Mouse (Mus musculus): ENCODE measurements around the gene Gm29776.

Gene Gm29776

DNA sequence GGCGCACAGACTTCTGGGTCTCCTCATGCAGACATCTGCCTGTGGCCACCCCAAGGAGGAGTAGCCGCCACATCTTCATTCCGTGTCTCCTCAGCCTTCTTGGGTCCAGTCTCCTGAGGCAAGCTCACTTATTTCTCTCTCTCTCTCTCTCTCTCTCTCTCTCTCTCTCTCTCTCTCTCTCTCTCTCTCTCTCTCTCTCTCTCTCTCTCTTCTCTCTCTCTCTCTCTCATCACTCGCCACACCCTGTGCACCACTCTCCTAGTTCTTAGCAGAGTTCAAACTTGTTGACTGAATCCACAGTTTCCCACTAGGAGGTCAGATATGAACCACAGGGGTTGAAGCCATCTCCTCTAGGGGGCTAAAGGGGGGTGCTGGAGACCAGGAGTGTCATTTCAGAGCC, at the start of gene Gm29776:
Gm29776 (minus strand) TSS at position 101 of the 400 bp plus-strand sequence.
- no peak for DNase-seq

DNA sequence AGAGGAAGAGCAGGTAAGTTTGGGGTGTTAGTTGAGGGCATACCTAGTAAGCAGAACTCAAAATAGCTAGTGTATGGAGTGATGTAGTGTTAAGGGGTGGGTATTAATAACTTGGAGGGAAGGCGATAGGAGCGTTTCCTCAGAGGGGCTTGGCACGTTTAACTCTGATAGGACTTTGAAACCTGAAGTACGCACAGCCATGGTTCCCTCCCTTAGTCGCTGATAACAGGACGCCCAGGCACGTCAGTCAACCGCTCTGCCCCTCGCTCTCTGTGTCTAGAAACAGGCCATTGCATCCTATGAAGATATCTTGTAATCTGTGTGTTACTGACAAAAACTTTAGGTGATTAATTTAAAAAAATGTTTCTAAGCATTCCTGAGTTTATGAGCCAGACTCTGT, 47.4 kb upstream of the Gm29776 start:
- no peak for DNase-seq

DNA sequence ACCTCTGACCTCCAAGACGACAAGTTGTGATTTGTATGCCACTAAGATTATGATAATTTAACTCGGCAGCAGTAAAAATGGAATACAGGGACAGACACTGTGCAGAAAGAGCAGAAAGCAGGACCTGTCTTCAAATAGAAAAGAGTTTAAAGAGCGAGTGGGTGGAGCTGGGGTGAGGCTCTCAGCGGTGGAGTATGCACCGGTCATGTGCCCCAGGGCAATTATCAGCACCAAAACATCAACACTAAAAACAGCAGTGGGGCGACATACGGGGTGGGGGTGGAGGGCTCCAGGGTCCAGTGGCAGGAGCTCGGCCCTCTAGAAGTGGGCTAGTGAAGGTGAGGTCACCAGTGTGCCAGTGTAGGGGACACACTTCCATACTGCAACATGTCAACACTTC, 45.8 kb upstream of the Gm29776 start:
- DNase-seq = no peak

DNA sequence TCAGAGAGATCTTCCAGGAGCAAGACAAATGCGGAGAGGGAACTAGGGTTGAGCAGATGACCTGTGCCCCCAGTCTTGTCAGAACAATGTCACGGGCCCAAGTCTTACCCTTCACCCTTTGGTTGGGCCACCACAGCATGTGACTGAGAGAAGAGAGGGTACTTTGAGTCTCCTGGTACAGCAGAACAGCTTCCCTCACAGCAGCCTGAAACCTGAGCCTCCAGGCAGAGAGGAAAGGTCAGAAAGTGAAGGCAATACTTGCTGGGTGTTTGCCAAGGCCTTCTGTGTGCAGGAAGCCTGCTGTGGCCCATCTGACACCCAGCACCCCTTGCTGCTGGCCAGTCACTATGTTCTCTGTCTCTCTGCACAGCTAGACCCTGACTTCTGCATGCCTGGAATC, 43.7 kb upstream of the Gm29776 start:
- DNase-seq = peak; percentile 13 to 41

DNA sequence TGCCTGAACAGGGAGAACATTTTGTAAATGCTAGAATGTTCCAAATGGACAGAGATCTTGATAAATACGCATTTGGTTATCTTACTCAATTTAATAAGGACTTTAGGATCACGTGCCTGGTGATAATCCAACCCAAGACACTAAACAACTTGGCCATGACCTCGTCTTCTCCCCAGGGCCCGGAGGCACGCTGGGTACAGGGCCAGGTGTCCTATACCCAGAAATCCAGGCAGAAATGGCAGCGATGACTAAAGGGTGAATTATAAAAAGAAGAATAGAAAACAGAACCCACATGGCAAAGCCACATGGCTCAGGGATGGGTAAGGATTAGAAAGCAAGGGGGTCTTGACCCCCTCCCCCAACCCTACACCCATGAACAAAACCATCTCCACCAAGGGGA, 43.1 kb upstream of the Gm29776 start:
- DNase-seq = no peak

DNA sequence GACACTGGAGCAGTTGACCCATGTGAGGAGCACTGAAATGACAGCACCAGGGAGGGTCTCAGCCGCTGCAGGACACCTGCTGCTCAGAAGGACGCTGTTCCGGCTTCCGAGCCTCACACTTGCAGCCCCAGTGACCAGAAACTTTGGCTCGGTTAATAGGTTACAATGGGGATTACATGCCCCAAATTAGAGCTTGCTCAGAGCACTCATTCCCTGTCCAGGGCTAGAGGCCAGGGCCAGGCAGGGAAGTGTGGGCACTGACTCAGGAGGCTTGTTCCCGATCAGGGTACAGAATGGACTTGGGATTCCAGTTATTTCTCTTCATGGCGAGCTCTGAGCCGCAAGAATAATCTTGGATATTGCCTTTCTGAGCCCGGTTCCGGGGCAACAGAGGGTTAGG, 39.0 kb upstream of the Gm29776 start:
- no peak for DNase-seq

DNA sequence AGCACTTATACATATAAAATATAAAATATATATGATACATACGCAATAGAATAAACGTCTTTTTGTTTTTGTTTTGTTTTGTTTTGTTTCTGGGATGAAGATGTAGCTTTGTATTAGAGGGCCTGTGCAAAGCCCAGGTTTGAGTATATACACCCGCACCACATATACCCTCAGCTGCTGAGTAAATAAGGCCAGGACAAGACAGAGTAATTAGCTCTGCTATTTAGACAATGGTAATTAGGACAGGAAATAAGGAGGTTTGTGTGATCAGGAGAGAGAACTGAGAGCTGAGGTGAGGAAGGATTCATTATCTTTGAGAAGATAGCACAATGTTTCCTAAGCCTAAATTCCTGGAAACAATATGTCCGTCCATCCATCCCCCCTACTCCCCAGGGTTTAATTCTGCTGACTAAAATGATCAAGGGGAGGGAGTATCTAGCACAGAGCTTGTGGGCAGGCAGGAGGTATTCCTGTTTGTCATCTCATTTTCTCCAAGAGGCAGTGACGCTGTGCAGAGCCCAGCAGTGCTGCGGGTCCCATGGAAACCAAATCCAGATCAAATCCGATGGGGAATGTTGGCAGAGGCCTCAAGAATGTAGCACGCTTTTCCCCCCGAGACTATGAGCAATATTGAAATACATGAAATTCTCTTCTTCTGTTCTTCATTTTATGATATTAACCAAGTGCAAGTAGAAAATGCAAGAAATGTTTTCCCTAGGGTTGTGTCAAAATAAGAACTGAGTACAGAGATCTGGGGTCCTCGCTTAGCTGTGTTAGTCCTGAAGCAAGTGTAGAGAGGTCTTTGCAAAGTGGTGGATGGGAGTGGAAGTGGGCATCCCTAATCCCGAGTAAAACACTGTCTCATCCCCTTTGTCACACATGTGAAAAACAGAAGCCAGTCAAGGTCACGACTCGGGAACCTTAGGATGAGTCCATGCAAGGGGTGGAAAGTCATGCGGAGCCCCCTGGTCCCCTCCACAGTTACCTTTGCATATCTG, 38.2 kb upstream of the Gm29776 start:
- no peak for DNase-seq

DNA sequence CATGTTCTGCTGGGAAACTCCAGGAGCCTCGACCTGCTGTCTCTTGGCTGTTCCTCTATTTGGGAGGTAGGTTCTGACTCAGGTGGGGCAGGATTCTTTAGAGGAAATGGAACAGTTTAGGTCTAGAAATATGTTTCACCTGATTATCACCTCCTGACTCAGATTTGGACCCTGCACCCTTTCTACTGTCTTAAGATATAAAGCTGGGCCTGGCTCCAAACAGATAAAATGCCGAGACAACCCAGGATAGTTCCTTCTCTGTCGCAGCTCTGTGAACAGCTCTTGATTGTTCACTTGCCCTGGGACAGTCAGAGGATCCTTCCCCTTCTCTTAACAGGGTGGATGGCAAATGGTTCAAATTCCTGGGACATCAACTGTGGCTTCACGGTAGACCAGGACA, 36.6 kb upstream of the Gm29776 start:
- DNase-seq = no peak

DNA sequence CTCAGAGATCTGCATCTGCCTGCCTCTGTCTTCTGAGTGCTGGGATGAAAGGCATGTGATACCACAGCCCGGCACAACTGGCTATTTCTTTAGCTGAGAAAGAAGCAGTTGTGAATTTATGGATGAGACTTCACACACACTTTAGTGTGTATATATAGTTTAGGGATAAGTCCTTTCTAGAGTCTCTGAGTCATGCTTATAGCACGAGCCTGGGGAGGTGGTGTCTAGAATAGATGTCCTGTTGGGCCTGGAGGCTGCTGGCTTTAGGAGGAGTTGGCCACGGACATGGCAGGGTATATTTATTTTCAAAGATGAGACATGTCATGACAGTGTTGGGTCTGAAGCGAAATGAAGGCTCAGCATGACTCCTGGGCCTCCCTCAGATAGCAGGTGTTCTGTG, 35.4 kb upstream of the Gm29776 start:
- no peak for DNase-seq

DNA sequence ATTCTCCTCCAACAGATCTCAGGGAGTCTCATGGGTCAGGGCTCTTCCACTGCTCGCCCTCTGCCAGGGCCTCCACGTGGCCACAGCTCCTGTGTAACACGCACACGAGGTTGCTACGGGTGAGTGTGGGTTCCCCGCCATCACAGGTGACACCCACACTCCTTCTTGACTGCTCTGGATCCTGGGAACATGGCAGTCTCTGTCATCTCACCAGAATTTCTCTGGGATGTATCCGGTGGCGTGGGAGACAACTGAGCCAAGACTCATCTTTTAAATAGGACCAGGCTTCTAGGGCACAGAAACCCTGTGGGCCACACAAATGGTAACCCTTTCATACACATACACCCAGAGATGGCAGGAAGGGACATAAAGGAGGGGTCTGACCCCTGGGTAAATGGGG, 33.6 kb upstream of the Gm29776 start:
- no peak for DNase-seq

DNA sequence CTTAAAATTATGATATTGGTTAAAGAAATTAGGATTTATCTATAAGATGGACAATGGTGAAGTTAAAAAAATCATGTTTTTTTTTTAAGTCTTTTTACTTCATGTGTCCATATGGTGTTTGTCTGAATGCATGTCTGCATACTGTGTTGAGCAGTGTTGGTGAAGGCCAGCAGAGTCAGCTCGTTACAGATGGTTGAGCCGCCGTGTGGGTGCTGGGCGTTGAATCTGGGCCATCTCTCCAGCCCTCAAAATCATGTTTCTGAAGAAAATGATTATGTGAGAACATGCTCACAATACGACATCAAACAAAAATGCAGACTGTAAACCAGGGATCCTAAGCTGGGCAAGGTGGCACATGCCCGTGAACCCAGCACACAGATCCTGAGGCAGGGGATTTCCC, 31.7 kb upstream of the Gm29776 start:
- DNase-seq = no peak

DNA sequence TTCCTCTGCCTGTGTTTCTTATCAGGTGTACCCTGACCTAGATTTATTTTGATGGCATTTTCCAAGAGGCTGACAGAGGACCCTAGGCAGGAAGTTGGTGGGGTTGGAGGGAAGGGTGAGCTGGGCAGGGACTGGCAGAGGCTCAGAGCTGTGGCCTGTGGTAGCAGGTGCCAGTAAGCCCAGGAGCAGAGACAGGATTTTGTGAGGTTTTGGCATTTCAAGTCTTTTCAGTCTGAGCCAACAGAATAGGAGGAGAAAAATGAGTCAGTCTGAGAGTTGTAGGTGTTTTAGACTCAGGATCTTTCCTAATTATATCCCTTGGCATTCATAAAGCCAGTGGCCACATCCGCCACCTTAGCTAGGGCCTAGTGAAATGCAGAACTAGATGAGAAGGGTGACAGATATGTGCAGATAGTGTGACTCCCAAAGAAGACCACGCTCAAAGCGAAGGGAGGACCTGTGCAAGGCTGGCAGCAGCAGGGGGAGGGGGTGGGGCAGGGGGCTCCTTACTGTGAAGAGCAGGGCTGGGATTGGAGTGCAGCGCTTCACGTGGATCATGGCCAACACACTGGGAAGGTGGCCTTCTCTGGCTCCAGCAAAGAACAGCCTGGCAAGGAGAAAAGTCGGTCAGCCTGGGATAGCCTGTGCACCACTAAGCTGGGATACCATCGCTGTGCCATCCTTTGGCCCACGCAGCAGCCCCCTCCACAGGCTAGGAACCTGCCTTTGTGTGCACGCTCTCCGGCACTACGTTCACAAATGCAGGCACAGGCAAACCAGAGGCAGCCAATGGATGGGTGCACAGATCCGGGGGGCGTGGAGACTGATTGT, 30.4 kb upstream of the Gm29776 start:
- DNase-seq = no peak

DNA sequence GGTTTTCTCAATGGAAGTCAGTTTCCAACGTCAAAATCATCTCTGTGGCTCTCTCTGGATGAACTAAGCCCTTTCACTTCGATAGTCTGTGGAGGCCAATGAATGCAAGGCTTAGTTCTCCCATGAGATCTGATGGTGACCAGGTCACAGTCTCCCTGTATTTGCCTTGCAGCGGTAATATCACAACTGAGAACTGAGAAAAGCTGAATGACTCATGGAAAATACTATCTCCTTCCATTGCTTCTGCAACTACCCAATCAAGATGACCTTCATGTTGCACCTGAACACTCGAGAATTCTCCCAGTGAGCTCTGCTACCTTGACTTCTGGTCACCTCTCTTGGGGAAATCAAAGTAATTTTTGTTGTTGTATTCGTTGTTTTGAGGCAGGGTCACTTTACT, 28.9 kb upstream of the Gm29776 start:
- DNase-seq = no peak

DNA sequence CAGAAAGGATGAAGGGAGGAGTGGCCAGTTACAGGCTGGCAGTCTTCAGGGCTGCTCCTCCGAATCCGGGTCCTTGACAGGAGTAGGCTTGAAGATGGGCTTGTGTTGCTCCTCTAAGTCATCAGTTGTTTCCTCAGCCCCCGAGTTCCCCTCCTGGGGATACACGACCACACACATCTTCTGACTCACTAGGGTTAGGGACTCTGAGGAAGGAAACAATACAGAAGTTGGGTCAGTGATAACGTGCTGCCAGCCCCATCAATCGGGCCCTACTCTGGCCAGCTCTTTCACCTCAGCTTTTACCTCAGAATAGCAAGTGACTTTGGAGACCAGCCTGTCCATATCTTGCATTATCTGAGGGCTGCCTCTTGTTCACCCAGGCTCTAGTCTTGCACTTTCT, 25.4 kb upstream of the Gm29776 start:
- no peak for DNase-seq

DNA sequence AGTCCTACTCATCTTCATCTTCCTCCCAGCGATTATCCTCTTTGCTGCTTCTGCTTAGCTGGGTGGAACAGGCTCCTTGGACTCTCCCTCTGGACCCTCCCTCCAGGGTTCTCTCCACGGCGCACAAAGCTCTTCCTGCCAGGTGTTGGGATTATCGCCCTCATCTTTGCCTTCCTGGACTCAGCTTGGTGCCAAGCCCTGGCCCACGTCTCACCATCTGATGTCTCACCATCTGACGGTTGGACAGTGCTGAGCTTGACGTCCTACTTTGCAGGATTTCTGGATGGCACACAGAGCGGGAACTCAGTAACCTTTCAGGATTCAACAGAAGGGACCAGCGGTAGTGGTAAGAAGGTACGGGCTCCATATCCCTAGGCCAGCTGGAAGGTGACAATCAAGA, 23.1 kb upstream of the Gm29776 start:
- no peak for DNase-seq

DNA sequence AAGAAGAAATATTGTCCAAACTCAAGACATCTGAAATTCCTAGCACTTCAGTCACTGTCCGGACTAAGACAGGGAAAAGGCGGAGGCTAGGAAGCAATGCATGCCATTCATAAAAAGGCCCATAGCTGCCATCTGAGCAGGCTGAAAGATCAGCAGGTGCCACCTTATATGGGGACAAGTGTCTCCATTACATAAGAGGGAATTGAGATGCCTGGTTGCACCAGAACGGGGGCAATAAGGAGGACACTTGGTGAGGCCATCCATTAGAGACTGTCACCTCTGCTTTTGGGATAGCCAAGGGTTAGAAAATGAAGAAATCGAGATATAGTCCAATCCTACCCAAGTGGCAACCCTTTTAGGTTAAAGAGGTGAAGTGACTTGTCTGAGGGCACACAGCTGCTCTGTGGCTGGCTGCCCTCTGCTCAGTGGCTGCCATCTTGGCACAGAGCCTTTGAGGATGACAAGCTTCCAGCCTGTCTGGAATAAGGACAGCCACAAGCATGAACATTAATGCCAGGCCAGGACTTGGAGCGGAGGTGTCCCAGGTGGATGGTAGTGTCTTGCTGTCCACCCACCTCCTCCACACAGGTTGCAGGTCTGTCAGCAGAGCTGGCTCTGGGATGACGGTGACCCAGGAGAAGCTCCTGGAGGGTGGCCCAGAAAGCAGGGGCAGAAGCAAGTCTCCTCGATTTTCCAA, 22.2 kb upstream of the Gm29776 start:
- no peak for DNase-seq

DNA sequence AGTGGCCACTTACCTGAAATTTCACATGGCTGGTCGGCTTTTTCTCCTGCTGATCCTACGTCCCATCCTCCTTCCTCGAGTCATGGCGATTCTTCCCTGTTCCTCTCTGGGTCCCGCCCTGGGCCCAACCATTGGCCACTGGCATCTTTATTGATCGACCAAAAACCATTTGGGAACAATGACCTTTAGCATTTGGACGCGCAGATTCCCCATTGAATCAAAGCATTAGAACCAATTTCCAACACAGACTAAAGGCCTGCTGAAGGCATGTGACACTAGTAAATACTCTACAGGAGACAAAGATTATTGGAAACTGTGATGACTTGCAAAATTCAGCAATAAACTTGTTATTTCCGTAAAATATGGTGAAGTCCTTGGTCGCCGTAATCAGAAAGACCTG, 21.4 kb upstream of the Gm29776 start:
- no peak for DNase-seq

DNA sequence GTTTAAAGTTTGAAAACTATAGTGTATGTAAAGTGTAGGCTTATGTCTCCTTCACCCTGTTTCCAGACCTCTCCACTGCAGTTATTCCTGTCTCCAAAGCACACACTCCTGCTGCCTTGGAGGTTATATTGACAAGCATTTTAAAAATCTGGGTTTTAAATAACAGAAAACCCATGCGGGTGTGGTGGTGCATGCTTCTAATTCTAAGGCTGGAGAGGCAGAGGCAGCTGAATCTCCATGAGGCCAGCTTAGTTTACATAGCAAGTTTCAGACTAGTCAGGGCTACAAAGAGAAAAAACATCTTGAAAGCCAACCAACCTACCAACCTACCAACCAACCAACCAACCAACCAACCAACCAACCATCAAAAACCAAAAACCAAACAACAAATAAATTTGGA, 16.8 kb upstream of the Gm29776 start:
- no peak for DNase-seq

DNA sequence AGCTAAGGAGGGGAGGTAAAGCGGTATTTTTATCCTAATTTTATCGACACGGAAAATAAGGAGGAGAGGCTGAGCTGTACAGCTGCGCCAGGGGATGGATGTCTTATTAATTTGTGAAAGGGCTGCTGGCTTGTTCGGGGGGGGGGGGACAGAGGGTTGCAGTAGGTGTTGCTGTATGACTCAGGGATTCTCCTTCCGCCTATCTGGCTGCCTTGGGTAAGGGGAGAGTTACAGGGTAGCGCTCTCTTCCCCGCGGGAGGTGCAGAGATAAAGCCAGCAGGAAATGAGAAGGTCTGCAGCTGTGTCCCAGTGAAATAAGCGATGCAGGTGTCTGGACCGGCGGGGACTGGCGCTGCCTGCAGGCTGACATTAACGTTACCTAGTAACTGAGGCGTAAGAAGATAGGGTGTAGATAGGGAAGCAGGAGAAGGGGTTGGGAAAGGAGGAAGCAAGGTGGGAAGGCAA, 16.0 kb upstream of the Gm29776 start:
- DNase-seq = no peak

DNA sequence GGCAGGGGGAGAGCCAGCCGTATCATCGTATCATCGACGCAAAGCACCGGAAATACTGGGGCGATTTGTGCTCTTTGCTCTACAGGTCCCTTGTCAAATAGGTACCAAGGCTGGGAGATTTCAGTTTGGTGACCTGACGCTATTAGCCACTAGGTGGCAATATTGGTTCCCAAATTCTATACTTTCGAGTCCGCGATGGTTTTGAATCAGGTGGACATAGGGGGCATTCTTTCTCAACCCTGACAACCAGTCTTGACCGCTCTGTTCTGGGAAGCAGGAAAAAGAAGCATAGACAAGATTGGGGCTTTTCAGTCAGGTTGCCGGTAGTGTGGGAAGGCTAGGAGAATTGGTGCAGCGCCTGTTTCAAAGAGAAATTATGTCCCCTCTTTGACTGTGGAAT, 15.5 kb upstream of the Gm29776 start:
- DNase-seq = peak; percentile 62 to 71

DNA sequence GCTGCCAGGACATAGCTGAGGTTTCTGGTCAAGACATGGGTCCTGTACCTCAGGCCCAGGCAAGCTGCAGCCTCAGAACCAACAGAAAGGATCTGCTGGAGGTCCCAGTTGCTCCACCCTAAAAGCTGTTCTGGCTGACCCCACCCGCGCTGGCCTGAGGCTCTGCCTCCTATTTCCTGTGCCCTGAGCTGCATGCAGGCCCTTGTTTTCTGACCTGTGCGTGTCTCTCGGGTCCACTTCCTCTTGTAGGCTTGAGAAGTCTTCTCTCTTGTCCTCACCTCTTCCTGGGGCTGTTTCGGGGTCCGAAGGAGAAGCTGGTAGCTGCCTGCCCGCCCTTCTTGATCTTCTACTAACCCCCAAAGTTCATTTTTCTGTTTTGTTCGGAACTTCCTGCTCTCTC, 14.2 kb upstream of the Gm29776 start:
- DNase-seq = peak; percentile 27 to 40

DNA sequence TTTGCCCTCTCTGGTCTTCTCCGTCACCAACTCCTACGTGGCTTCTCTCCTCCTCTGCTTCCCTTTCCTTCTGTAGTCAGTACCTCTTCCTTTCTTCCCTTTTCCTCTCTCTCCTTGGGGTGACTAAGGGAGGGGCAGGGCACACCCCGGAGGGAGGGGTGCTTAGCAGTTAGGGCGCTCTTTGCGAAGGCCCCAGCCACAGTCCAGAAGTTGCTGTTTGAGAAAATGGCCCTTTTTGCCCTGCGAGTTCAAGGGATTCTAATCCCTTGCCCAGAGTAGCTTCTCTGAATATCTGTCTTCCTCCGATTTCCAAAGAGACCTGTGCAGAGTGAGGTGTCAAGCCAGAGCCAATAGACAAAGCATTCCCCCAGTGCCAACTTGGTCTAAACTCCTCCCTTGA, 13.4 kb upstream of the Gm29776 start, which contains the start of gene Cebpe:
Cebpe (minus strand) TSS at position 101 of the 400 bp plus-strand sequence.
- DNase-seq = no peak

DNA sequence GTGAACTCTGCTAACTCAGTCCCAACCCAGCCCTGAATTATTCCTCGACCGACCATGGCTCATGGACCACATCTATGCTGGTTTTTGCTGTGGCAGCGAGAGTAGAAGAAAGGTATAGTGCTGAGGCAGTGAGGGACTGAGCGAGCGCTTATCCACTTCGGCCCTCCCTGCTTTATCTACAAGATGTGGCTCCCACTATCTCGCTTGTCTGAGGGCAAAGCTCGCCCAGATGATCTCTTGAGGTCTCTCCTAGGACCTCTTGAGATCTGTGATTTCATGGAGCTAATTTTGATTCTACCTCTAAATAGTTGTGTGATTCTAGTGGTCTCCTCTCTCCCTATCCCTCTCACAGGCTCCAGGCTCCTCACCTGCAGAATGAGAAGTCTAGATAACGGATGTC, 10.4 kb upstream of the Gm29776 start:
- DNase-seq = no peak
